Mouse (Mus musculus) hindlimb bud, embryonic 11.5 days (tissue): ENCODE data around the gene Dnal4.
"Not testable (repeated sequence)": the region's sequence is repeated elsewhere in the genome, so short reads cannot be mapped to it uniquely, and the experiment has no call there.

Source experiments
- DNase-seq: peaks from one replicate; pipeline ENCODE4 v3.0.0-alpha.2; 2012; ENCODE audit warnings: low read depth, low spot score; ENCODE audit errors: extremely low spot score

Gene Dnal4

GRCm38 (mm10) chr15:79777749-79778148 is at the start of gene Dnal4:
TSS of gene Dnal4 (minus strand) at chr15:79777849.
- DNase-seq = no peak

GRCm38 (mm10) chr15:79827061-79827777 is 49.6 kb upstream of the Dnal4 start:
- no peak for DNase-seq

GRCm38 (mm10) chr15:79826221-79826935 is 48.7 kb upstream of the Dnal4 start:
- DNase-seq = no peak

- DNase-seq = no peak
These were observed 47.6 kb upstream of the Dnal4 start for GRCm38 (mm10) chr15:79825146-79825825.

GRCm38 (mm10) chr15:79823588-79824280 is 46.1 kb upstream of the Dnal4 start:
- no peak for DNase-seq

GRCm38 (mm10) chr15:79822265-79823199 is 44.9 kb upstream of the Dnal4 start:
- DNase-seq = no peak

- DNase-seq = no peak
These were observed 40.7 kb upstream of the Dnal4 start for GRCm38 (mm10) chr15:79818325-79818724.

GRCm38 (mm10) chr15:79813666-79814258 is 36.1 kb upstream of the Dnal4 start:
- no peak for DNase-seq

GRCm38 (mm10) chr15:79812840-79813239 is 35.2 kb upstream of the Dnal4 start:
- DNase-seq = not testable (repeated sequence)

GRCm38 (mm10) chr15:79810997-79811396 is 33.3 kb upstream of the Dnal4 start:
- DNase-seq = no peak

GRCm38 (mm10) chr15:79810061-79810460 is 32.4 kb upstream of the Dnal4 start:
- no peak for DNase-seq

- DNase-seq = no peak
These were observed 31.0 kb upstream of the Dnal4 start for GRCm38 (mm10) chr15:79808658-79809057.

- DNase-seq = no peak
These were observed 30.5 kb upstream of the Dnal4 start for GRCm38 (mm10) chr15:79808114-79808513.

GRCm38 (mm10) chr15:79807050-79807449 is 29.4 kb upstream of the Dnal4 start:
- DNase-seq = no peak

GRCm38 (mm10) chr15:79805246-79805645 is 27.6 kb upstream of the Dnal4 start:
- no peak for DNase-seq

- DNase-seq = no peak
These were observed 26.9 kb upstream of the Dnal4 start, which contains the start of gene Nptxr for GRCm38 (mm10) chr15:79804352-79805071. TSS of gene Nptxr (minus strand) at chr15:79804766.

GRCm38 (mm10) chr15:79803533-79804351 is 26.1 kb upstream of the Dnal4 start:
- no peak for DNase-seq

- DNase-seq = no peak
These were observed 24.7 kb upstream of the Dnal4 start for GRCm38 (mm10) chr15:79802304-79802703.
